Mouse (Mus musculus): ENCODE data around the gene Dnah12.
A peak's percentile ranks its signal among the peaks of the same experiment; 100 is the strongest.
"Not testable (repeated sequence)": the region's sequence is repeated elsewhere in the genome, so short reads cannot be mapped to it uniquely, and the experiment has no call there.

Dnah12 gene

GRCm38 (mm10) chr14:26881700-26882099 is 188.6 kb downstream of the Dnah12 start:
- ATAC-seq (ENCODE audit: low TSS enrichment) = no peak

- ATAC-seq (ENCODE audit: low TSS enrichment) = no peak
Measured at GRCm38 (mm10) chr14:26887244-26887643, 194.2 kb downstream of the Dnah12 start.

DNA sequence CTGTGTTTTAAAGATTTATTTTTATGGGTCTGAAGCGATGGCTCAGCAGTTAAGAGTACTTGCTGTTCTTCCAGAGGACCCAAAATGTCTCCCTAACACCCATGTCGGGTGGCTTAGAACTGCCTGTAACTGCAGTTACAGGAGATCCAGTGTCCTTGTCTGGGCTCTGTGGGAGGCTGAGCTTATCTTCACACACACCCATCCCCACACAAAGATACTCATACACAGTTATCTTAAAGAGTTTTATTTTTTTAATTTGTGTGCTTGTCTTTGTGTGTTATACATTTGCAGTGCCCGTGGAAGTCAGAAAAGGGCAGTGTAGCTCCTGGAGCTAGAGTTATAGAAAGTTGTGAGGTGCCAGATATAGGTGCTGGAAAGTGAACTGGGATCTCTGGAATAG is 197.7 kb downstream of the Dnah12 start:
- ATAC-seq (ENCODE audit: low TSS enrichment) = no peak

DNA sequence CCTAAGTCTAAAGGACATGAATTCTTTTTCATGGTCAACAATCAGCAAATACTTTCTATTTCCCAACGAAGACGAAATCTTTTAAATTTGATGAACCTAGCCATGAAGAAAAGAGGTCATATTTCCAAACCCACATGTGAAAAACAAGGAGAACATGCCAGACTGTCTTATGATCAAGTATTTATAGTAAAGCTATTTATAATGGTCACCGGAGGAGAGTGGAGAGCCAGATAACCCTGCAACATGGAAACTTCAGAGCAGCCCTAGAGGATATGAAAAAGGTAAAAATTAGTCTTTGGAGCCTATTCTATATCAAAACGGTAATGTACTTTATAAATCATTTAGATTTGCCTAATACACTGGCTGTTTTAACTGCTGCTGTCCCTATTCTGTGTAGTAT is 201.3 kb downstream of the Dnah12 start, which contains the start of gene Asb14:
Asb14 (plus strand) TSS at position 166 of the 400 bp plus-strand sequence.
- ATAC-seq (ENCODE audit: low TSS enrichment) = no peak

DNA sequence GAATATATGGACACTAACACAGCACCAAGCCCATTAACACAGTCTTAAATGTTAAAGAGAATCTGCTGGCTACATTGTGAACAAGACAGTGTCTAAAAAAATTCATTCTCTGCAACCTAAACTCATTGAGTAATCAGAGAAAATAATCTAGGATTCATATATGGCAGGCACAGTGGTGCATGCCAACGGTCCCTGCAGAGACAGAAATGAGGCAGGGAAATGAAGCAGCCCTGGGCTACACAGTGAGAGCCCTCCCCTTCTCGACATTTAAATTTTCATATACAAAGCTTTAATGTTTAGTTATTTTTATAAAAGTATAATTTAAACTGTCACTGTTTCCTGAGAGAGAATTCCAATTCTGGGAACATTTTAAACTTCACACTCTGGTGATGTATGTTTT is 206.4 kb downstream of the Dnah12 start:
- ATAC-seq (ENCODE audit: low TSS enrichment) = 0 out of 2 replicates have a peak, but pooled peaks have one; percentile 55

- peak; percentile 69 for ATAC-seq (ENCODE audit: low TSS enrichment)
Measured at GRCm38 (mm10) chr14:26900893-26901292, 207.8 kb downstream of the Dnah12 start.

- no peak for ATAC-seq (ENCODE audit: low TSS enrichment)
Measured at GRCm38 (mm10) chr14:26907401-26907800, 214.3 kb downstream of the Dnah12 start.

DNA sequence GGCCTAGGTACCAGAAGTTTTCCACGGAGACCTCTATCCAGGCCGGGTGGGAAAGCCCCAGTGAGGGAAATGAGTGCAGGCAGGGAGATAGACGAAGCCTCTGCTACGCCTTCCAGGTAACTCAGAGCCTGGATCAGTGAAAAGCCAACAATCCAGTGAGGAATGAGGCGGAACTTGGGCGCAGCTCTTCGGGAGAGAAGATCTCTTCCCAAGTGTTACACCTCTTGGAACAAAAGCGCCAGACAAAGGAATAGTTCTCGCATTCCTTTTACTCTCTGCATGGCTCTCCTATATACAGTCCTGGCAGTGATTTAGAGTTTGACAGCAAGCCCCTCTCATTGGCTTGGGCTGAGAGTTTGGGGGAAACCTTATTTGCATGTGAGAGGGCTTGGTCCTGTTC is 217.4 kb downstream of the Dnah12 start:
- not testable (repeated sequence) for ATAC-seq (ENCODE audit: low TSS enrichment)

DNA sequence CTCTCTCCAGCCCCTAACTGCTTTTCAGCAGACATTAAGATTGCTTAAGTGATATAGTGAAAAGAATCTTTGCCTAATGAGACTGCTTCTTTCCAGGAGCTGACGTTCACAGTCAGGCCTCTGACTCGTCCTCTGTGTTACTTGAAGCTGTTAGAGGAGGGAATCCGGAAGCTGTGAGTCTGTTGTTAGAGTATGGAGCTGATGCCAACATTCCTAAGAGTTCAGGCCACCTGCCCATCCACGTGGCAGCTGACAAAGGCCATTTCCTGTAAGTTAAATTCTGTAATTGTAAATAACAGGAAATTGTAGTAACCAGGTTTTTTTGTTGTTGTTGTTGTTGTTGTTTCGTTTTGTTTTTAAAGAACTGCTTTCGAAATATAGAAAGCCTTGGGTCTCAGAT is 218.1 kb downstream of the Dnah12 start:
- ATAC-seq (ENCODE audit: low TSS enrichment) = no peak

DNA sequence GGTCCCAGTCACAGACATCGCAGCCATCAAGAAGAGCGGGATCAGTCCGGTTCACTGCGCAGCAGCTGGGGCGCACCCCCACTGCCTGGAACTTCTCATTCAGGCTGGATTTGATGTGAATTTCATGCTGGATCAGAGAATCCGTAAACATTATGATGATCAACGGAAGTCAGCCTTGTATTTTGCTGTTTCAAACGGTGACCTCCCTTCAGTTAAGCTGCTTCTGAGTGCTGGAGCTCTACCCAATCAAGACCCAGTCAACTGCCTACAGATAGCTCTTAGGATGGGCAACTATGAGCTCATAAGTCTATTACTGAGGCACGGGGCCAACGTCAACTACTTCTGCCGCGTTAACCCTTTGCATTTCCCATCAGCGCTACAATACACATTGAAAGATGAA is 218.8 kb downstream of the Dnah12 start:
- ATAC-seq (ENCODE audit: low TSS enrichment) = no peak

DNA sequence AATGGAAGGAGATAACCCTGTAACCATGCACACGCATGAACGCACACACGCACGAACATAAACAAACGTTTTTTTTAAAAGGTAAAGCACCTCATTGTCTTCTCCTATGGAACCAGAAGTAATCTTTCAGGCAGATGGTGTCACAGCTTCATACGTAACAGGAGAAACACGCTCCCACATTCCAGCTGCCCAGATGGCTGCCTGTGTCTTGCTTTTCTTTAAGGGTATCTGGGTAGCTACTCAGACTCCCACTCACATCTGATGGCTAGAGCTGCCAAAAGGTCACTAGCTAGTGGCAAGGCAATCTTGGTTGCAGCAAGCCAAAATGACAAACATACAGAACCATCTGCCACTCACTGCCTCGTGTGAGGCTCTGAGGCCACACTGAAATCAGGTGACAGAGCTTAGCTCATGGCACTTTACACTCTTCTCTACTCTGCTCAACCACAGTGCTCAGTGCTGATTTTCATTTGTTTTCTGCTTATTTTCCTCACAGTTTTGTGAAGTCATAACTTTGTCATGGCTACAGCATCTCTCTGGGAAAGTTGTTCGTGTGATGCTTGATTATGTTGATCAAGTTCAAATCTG is 220.7 kb downstream of the Dnah12 start:
- peak; percentile 77 for ATAC-seq (ENCODE audit: low TSS enrichment)

DNA sequence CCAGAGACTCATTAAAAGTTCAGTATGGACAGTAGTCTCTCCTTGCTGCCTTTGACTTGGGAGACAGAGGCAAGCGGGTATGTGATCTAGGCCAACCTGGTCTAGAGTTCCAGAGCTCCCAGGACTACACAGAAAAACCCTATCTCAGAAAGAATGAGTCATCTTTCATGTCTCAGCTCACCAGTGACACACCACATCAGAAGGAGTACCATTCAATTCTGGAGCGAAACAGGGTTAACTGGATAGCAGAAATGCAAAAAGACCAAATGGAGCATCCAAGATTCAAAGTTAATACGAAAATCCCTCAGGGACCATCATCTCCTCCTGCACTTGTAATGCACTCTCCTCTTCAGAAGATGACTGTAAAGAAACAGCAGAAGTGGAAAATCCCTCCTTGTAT is 226.2 kb downstream of the Dnah12 start:
- no peak for ATAC-seq (ENCODE audit: low TSS enrichment)

DNA sequence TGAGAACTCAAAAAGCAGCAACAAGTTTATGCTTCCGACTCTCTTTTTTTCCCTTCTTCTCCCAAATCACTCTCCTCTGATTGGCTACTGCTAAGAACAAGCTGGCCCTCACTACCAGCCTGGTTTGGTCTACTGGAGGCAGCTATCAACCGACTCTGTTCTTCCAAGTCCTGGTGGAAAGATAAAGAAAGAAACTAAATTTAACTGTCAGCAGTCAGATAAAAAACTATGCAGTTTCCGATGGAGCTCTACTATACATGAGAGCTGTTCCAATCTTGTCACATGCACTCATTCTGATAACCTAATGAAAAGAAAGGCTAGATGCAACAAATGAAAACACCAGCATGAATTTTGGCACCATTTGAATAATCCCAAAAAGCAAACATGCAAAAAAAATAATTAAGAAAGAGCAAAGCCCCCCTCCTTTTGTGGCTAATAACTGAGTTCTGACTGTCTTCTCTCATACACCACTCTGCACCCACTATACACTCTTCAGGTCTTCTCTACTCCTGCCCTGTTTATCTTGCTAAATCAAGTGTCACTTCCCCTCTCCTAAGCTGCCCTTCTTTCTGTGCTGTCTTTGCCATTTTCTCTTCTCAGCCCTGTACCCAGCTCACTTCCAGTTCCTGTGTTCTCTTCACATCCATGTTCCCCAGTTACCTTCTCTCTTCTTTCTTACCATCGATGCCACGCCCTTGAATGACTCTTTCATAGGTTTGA is 230.8 kb downstream of the Dnah12 start:
- ATAC-seq (ENCODE audit: low TSS enrichment) = no peak

GRCm38 (mm10) chr14:26934891-26935290 is 241.8 kb downstream of the Dnah12 start:
- ATAC-seq (ENCODE audit: low TSS enrichment) = no peak

- ATAC-seq (ENCODE audit: low TSS enrichment) = no peak
Measured at GRCm38 (mm10) chr14:26935558-26935957, 242.5 kb downstream of the Dnah12 start.

All from frontal cortex, adult (tissue).